Mouse (Mus musculus) 3134 (cell line): ENCODE data around the gene AU022252.
A peak's percentile ranks its signal among the peaks of the same experiment; 100 is the strongest.

Experiments
- DNase-seq: peaks from one replicate; pipeline ENCODE4 v3.0.0-alpha.2; 2011; ENCODE audit warnings: low spot score; ENCODE audit not compliant: insufficient read length; ENCODE audit errors: extremely low read depth

AU022252 gene

GRCm38 (mm10) chr4:119190618-119191017 lies 41.9 kb downstream of the AU022252 start:
- DNase-seq, result no peak

DNA sequence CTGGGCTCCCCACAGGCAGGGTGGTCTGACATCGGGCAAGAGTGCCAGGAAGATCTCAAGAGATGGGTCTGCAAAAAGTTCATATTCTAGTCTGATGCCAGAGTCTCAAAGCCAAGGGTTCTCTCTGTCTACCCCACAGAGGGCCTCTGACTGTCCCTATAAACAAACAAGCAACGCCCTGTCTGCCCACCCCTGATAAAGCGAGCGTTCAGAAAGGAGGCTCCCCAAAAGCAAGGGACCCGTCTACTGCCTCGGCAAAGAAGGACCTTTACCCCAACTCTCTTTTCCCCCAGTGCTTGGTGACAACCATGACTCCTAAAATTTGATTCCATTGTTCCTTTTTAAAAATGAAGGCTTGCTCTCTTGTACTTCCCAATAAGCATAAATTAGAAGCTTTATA lies 42.6 kb downstream of the AU022252 start, which contains the start of gene Ermap:
Gene Ermap (minus strand): TSS at position 148 of the 400 bp plus-strand sequence.
- no peak for DNase-seq

DNA sequence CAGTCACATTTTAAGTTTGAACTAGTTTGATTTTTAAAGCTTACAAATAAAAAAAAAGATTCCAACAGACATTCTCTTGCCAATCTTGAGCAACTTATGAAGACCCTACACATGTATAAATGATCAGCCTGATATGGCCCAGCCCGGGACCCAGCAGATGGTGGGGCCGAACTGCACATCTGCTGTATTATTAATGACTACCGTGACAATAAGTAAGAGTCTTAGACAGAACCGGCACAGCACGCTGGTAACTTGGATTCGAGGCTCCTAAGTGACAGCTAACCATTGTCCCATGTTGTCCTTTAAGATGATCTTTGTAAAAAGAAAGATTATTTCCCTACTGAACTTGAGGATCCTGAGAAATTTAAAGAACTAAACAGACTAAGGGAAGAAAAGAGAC lies 43.1 kb downstream of the AU022252 start:
- DNase-seq, result no peak

DNA sequence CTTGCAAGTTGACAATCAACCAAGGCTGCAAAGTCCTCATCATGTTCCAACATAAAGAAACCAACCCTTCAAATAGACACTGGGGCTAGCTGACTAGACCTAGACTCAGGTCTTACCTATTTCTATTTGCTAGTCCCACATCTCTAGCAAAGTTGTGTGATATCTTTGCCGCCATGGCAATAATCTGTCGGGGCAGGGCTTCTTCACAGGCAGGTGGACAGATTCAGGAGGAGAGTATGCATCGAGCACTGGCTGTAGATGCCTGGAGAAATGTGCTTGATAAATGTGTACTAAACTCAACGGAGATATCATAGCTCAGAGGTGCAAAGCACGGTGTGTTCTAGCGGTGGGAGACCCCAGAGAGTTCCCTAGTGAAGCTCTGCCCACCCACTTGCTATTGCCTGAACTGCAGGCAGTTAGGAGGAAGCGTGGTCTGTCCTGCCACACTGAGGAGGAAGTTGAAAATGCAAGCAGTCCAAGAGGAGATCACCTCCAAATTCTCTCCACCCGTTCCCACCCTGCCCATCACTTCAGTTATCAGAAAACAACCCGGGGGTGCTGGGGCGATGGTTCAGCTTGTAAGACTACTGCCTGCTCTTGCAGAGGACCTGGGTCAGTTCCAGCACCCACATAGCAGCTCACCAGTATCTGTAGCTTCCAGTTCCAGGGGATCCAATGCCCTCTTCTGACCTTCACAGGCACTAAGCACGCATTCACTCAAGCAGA lies 44.3 kb downstream of the AU022252 start:
- no peak for DNase-seq

GRCm38 (mm10) chr4:119185771-119186170 lies 46.7 kb downstream of the AU022252 start:
- no peak for DNase-seq

DNA sequence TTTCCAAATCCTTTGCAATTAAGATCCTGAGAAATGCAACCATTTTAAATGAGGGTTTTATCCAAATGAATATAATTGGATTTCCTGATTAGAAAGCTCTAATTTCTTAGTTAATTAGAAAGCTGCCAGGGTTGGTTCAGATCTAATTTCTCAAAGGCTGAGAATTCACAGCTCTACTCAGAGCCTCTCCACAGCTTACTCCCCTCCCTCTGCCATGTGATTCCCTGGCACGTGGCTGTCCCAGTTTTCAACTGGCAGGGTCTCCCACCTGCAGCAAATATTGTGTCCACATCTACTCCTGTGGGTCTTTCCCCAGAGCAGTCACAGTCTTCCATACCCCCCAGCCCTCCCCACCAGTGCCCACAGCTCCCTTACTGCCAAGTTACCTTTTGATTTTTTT lies 49.0 kb downstream of the AU022252 start:
- no peak for DNase-seq

GRCm38 (mm10) chr4:119181456-119181855 lies 51.1 kb downstream of the AU022252 start:
- DNase-seq, result no peak

DNA sequence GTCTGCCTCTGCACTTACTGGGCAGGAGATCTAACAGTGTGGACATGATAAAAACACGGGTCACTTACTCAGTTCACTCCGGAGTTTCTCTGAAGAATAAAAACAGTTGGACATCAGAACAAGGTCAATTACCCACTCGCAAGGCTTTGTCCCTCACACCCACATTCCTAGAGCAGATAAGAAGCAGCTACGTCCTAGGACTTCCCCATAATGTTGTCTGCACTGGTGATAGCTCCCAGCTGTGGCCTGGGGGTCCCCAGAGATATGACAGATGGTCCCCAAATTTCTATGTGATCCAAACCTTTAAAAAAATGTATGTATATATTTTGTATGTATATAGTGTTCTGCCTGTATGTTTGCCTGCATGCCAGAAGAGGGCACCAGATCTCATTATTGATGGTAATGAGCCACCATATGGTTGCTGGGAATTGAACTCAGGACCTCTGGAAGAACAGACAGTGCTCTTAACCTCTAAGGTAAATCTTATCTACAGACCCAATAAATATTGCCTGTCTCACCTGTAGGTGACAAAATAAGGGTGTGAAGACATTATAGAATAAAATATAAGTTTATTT lies 52.3 kb downstream of the AU022252 start:
- DNase-seq, result no peak

GRCm38 (mm10) chr4:119178331-119178730 lies 54.2 kb downstream of the AU022252 start:
- no peak for DNase-seq

GRCm38 (mm10) chr4:119177702-119178101 lies 54.8 kb downstream of the AU022252 start:
- no peak for DNase-seq

- DNase-seq, result peak; percentile 92
Measured at GRCm38 (mm10) chr4:119173851-119174453, 58.6 kb downstream of the AU022252 start, which contains the start of gene Zfp691. Zfp691 (minus strand) TSS chr4:119174195.

DNA sequence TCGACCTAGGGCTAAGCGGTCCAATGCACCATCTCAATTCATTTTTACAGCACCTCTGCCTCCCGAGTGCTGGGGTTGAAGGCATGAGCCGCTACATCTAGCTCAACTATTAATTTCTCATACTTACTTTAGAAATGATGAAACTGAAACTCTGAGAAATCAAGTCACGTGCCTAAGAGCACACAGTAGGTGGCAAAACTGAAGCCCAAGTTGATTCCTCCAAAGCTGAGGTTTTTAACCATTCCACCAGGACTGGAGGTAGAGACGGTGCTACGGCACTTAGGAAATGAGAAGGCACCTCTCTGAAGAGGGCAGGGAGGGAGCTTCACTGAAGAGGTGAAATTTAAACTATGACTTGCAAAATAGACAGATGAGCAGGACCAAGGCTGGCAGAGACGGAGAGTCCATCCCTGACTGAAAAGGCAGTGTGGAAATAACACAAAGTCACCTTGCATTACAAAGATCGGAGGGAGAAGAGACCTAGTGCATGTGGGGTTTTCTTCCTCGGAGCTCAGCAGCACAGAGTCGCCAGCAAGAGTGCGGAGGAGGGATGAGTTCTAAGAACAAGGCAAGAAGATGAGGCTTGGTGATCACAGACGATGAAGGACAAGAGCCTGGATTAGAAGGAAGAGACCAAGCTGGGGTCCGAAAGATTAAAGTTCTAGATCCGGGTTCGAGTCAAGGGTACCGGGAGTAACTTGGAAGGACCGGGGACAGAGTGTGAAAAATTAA lies 59.4 kb downstream of the AU022252 start:
- DNase-seq, result no peak

DNA sequence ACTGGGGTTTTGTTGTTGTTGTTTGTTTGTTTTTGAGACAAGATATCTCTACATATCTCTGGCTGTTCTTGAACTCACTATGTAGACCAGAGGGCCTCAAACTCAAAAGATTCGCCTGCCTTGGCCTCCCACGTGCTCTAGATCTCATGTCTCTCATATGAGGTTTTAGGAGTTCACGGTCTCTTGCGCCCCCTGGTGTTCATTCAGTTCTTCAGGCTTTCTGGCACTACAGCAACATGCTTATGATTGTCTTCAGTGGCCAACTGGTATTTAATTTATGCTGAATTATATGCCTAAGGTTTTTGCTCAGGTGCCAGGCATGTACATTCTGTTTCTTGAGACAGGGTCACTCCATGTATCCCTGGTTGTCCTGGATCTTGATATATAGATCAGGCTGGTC lies 64.8 kb downstream of the AU022252 start:
- DNase-seq, result no peak

GRCm38 (mm10) chr4:119167068-119167467 lies 65.4 kb downstream of the AU022252 start:
- no peak for DNase-seq

- DNase-seq, result no peak
Measured at GRCm38 (mm10) chr4:119165916-119166315, 66.6 kb downstream of the AU022252 start.

GRCm38 (mm10) chr4:119162990-119163389 lies 69.5 kb downstream of the AU022252 start:
- no peak for DNase-seq

- no peak for DNase-seq
Measured at GRCm38 (mm10) chr4:119161358-119161757, 71.2 kb downstream of the AU022252 start.

GRCm38 (mm10) chr4:119157891-119158290 lies 74.6 kb downstream of the AU022252 start:
- DNase-seq, result no peak

DNA sequence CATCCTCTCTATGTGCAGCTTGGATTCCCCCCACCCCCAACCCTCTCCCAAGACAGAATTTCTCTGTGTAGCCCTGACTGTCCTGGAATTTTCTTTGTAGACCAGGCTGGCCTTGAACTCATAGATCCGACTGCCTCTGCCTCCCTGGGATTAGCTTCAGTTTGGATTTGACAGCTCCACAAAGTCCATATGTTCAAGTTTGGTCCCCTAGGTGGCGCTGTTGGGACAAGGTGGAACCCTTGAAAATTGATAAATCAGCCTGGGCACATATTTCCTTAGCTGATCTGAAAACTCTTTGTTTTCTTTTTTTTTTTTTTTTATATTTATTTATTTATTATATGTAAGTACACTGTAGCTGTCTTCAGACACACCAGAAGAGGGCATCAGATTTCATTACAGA lies 75.3 kb downstream of the AU022252 start:
- no peak for DNase-seq
